Mouse (Mus musculus): Measurements from ENCODE around the gene Lrrc45.
"Not testable (repeated sequence)": the region's sequence is repeated elsewhere in the genome, so short reads cannot be mapped to it uniquely, and the experiment has no call there.

The Lrrc45 gene

GRCm38 (mm10) chr11:120726243-120727168 lies 12.8 kb downstream of the Lrrc45 start:
- in situ Hi-C loops (cut with MboI, MseI): loop anchor here (5.0 to 25.0 kb wide), 2 partner anchors 41 to 914 kb away; no protein-coding TSS in a partner anchor

- in situ Hi-C loops (cut with MboI, MseI): loop anchor here (5.0 to 25.0 kb wide), 2 partner anchors 40 to 915 kb away; no protein-coding TSS in a partner anchor
Observed at GRCm38 (mm10) chr11:120727169-120727527, 13.4 kb downstream of the Lrrc45 start, which contains the start of gene Dcxr. TSS of gene Dcxr (minus strand) at chr11:120727281.

DNA sequence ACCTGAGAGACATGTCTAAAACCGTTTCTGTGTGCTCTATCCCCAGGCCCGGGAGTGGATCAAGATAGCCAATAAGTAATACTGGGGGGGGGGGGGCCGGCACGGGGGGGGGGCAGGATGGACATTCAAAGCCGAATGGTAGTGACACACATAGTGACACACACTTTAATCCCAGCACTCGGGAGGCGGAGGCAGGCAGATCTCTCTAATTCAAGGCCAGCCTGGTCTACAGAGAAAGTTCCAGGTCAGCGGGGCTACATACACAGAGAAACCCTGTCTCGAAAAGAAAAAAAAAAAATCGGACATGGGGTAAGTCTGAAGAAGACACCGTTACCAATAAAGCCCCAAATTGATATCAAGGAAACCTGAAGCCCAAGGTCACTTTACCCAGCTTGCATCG lies 13.8 kb downstream of the Lrrc45 start:
- in situ Hi-C loops (cut with MboI, MseI): loop anchor here (5.0 to 25.0 kb wide), 2 partner anchors 40 to 915 kb away; no protein-coding TSS in a partner anchor

- in situ Hi-C loops (cut with MboI, MseI): loop anchor here (5.0 to 25.0 kb wide), 2 partner anchors 39 to 916 kb away; no protein-coding TSS in a partner anchor
Observed at GRCm38 (mm10) chr11:120728530-120729240, 15.0 kb downstream of the Lrrc45 start.

GRCm38 (mm10) chr11:120729432-120730050 lies 15.8 kb downstream of the Lrrc45 start:
- in situ Hi-C loops (cut with MboI, MseI): loop anchor here (5.0 to 25.0 kb wide), 2 partner anchors 38 to 917 kb away; no protein-coding TSS in a partner anchor

DNA sequence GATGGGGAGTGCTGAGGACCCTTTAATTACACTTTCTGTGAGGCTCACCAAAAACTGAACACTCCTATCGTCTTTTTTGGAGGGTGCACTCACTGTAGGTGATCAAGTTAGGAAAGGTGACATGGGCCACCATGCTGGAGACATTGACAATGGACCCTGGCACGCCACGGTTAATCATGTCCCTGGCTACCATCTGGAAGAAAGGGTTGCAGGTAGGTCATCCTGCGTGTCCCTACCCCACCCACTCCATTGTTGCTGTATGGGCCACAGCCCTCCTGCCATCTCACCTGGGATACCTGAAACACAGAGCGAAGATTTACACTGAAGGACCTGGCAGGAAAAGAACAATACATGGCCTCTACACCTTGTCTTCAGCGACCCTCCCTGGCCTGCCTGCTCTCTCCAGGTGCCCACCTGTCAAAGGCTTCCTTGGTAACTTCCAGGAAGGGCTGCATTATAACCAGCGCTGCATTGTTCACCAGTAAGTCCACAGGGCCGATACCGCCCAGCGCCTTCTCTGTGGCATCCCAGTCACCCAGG lies 16.7 kb downstream of the Lrrc45 start:
- in situ Hi-C loops (cut with MboI, MseI): loop anchor here (25.0 kb wide), 1 partner anchor 918 kb away; no protein-coding TSS in a partner anchor

DNA sequence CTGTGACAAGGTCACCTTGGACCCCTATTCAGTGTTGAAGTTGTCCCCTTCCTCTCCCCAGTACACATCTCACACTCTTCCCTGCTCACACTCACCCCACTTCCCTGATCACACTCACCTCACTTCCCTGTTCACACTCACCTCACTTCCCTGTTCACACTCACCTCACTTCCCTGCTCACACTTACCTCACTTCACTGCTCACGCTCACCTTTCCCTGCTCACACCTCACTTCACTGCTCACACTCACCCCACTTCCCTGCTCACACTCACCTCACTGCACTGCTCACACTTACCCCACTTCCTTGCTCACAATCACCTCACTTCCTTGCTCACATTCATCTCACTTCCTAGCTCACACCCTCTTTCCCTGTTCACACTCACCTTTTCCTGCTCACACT lies 17.7 kb downstream of the Lrrc45 start:
- in situ Hi-C loops (cut with MboI, MseI): loop anchor here (25.0 kb wide), 1 partner anchor 919 kb away; no protein-coding TSS in a partner anchor

- in situ Hi-C loops (cut with MboI, MseI): loop anchor here (25.0 kb wide), 1 partner anchor 920 kb away; no protein-coding TSS in a partner anchor
Observed at GRCm38 (mm10) chr11:120731858-120732680, 18.3 kb downstream of the Lrrc45 start, which contains the start of gene Cbr2. TSS of gene Cbr2 (minus strand) at chr11:120732114.

DNA sequence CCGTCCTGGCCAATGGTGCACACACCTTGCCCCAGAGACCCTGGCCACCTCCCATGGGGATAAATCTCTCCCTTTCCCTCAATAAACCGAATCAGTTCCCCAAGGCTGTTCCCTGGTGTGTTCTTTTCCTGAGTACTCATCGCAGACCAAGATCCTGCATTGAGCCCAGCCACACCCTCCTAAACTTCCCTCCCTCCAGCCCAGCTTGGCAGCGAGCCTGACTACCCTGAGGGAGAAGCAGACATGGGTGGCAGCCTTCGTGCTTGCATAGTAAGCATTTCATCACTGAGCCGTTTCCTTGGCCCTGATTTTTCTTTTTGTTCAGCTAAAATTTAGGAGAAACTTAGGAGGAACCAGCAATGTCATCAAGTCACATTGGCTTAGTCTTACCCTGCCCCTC lies 19.8 kb downstream of the Lrrc45 start:
- in situ Hi-C loops (cut with MboI, MseI): loop anchor here (25.0 kb wide), 1 partner anchor 921 kb away; no protein-coding TSS in a partner anchor

DNA sequence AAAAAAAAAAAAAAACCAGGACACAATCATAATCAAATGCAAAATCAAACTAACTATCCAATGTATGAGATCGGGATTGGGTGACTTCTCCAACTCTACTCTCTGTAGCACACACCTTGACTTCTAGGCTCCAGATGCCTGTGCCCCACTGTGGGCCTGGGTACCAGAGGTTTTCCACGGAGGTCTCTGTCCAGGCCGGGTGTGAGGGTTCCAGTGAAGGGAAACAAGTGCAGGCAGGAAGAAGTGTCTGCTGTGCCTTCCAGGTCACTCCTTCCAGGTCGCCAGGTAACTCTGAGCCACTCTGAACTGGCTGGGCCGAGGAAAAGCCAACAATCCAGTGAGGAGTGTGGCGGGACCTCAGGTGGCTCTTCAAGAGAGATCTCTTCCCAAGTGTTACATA lies 22.7 kb downstream of the Lrrc45 start:
- in situ Hi-C loops (cut with MboI, MseI): loop anchor here (25.0 kb wide), 1 partner anchor 924 kb away; no protein-coding TSS in a partner anchor

DNA sequence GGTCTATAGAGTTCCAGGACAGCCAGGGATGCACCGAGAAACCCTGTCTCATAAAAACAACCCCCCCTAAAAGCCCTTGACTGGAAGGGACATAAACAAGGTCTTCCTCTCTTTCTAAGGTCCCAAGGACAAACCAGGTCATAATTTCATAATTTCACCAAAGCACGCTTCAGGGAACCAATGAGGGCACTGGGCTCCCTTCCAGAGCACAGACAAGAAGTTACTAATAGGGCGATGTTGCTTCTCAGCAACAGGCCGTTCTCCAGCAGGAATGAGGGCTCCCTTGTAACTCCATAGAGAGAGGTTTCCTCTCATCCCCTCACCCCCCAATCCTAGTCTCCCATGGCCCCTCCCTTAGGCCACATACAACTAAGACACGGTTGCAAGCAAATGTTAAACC lies 27.3 kb downstream of the Lrrc45 start:
- in situ Hi-C loops (cut with MboI, MseI): loop anchor here (25.0 kb wide), 1 partner anchor 929 kb away; no protein-coding TSS in a partner anchor

- in situ Hi-C loops (cut with MboI, MseI): loop anchor here (25.0 kb wide), 1 partner anchor 932 kb away; no protein-coding TSS in a partner anchor
Observed at GRCm38 (mm10) chr11:120744121-120744701, 30.5 kb downstream of the Lrrc45 start.

GRCm38 (mm10) chr11:120747974-120748373 lies 34.2 kb downstream of the Lrrc45 start:
- in situ Hi-C loops (cut with MboI, MseI): loop anchor here (5.0 to 25.0 kb wide), 2 partner anchors 796 to 936 kb away; no protein-coding TSS in a partner anchor

GRCm38 (mm10) chr11:120749430-120749829 lies 35.7 kb downstream of the Lrrc45 start:
- in situ Hi-C loops (cut with MboI, MseI): loop anchor here (5.0 to 25.0 kb wide), 2 partner anchors 797 to 937 kb away; no protein-coding TSS in a partner anchor

DNA sequence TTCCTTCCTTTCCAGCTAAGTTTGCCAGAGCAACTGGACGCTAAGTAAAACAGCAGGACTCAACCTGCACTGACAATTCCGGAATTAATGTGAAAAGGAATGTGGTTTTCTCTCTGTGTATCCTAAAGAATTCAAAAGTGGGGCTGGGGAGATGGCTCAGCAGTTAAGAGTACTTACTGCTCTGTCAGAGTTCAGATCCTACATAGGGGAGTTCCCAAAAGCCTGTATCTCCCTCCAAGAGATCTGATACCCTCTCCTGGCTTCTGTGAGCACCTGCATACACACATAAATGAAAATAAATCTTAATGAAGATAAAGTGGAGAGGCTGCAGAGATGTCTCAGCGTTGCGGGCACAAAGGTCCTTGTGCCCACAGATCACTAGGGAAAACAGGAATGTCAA lies 37.9 kb downstream of the Lrrc45 start:
- in situ Hi-C loops (cut with MboI, MseI): no loop called here

DNA sequence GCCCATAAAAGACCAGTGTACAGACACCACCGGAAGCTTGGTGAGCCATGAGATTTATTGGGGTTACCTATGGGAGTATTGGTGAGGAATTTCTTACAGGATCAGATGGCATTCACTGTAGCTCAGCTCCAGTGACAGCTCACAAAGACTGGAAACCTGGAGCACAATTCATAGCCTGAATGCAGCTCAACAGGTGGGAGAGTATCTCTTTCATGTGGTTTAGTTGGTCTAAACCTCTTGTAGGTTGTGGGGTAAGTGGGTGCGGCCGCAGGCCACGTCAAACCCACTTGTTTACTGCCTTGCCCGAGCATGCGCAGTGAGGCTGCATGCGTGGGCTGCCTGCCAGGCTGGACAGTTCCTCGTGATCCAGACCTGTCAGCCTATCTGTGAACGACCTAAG lies 46.5 kb downstream of the Lrrc45 start:
- in situ Hi-C loops (cut with MboI, MseI): no loop called here

GRCm38 (mm10) chr11:120761811-120762671 lies 48.3 kb downstream of the Lrrc45 start:
- in situ Hi-C loops (cut with MboI, MseI): no loop called here

GRCm38 (mm10) chr11:120762672-120763041 lies 48.9 kb downstream of the Lrrc45 start, which contains the start of gene Hmga1b:
TSS of gene Hmga1b (plus strand) at chr11:120762794.
- in situ Hi-C loops (cut with MboI, MseI): not testable (repeated sequence)

All from regulatory T cell (primary cell).